Mouse (Mus musculus) subcutaneous adipose tissue, adult 2 months (tissue): Measurements from ENCODE around the gene Vmn2r102. TPM values are rescaled to one million over a fixed set of nuclear protein-coding genes. Genes with fewer than 3 reads are reported as not detected.

Experiments
- polyA plus RNA-seq: library from polyadenylated mRNA; depleted of rRNA; stranded (reverse); fragments of >200 nt; gene quantifications from 2 replicates; pipeline ENCODE4 v1.2.3, GENCODE M21; 2012; ENCODE audit warnings: low replicate concordance; rRNA removed

The Vmn2r102 gene
- polyA plus RNA-seq = not detected in 2 replicates

GRCm38 (mm10) chr17:19660028-19660427 is at the start of gene Vmn2r102:
Gene Vmn2r102 (plus strand): TSS chr17:19660328.

Other genes with a start within 250 kb of the Vmn2r102 start
- not detected in 2 replicates for gene Vmn2r100, start 155.6 kb upstream of the Vmn2r102 start, polyA plus RNA-seq
- not detected in 2 replicates for gene Vmn2r101, start 83.1 kb upstream of the Vmn2r102 start, polyA plus RNA-seq
- not detected in 2 replicates for gene Vmn2r103, start 113.0 kb downstream of the Vmn2r102 start, polyA plus RNA-seq